Mouse (Mus musculus) CH12.LX (cell line): ENCODE results near the gene Krt17.

Source experiments
- CTCF ChIP-seq, 2 experiments: IDR thresholded peaks in 1 of 2; conservative IDR thresholded peaks in 1 of 2; 2 replicates each; pipeline ENCODE4 v1.5.1; 2011 to 2012; ENCODE audit warnings: low read depth in 2 of 2, low read length in 2 of 2, improper control_type of control experiment in 1 of 2, inconsistent platforms in 1 of 2, mild to moderate bottlenecking in 1 of 2, moderate library complexity in 1 of 2
- MEF2A ChIP-seq: IDR thresholded peaks from 2 replicates; pipeline ENCODE4 v1.6.1; 2014; ENCODE audit warnings: low read depth, mild to moderate bottlenecking, inconsistent platforms, low read length, improper control_type of control experiment, borderline replicate concordance
- NELFE ChIP-seq: IDR thresholded peaks from 2 replicates; pipeline ENCODE4 v1.6.1; 2011; ENCODE audit warnings: low read depth, low read length, improper control_type of control experiment
- POLR2A ChIP-seq: IDR thresholded peaks from 2 replicates; pipeline ENCODE4 v1.6.1; 2011; ENCODE audit warnings: low read depth, mild to moderate bottlenecking, improper control_type of control experiment, low read length
- RAD21 ChIP-seq: IDR thresholded peaks from 2 replicates; pipeline ENCODE4 v1.6.1; 2011; ENCODE audit warnings: low read depth, mild to moderate bottlenecking, low read length, improper control_type of control experiment, moderate library complexity
- SIN3A ChIP-seq: IDR thresholded peaks from 2 replicates; pipeline ENCODE4 v1.6.1; 2012; ENCODE audit warnings: low read length, improper control_type of control experiment, inconsistent platforms
- ZKSCAN1 ChIP-seq: IDR thresholded peaks from 2 replicates; pipeline ENCODE4 v1.6.1; 2012; ENCODE audit warnings: low read depth, inconsistent platforms, low read length, improper control_type of control experiment, borderline replicate concordance

DNA sequence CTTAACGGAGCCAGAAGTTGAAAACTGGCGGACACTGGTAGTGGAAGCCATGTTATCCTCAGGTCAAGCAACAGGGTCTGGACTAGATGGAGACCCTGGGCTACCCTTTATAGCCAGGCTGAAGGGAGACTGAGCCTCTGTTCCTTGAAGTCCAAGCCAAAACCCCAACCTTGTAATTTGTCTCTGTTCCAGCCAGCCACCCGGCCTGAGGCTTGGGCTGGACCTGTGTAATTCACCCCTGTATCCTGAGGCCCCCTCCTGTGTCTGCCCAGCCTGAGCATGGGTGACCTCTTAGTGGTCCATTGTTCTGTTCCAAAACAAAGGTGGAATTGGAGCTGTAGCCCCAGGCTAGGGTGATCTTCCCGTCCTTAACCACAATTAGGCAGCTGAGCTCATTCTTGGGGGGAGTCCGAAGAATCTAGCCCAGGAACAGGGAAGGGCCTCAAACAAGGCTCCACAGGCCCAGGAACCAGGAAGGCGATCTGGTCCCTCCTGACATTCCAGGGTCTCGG is 9.0 kb upstream of the Krt17 start, which contains the start of gene Krt42:
- TF ChIP-seq CTCF (conservative IDR thresholded peaks at IDR 0.05 in 1 of 2, IDR thresholded peaks at IDR 0.05 in 1 of 2; ENCODE audit: low read depth in 2 of 2, low read length in 2 of 2) (no peak), NELFE (no peak), SIN3A (no peak), POLR2A (no peak), RAD21 (no peak), ZKSCAN1 (no peak), MEF2A (no peak)
